Mouse (Mus musculus) ES-Bruce4 (cell line): ENCODE data around the gene Mgat3. TPM values are rescaled to one million over a fixed set of nuclear protein-coding genes. Genes with fewer than 3 reads are reported as not detected.

ENCODE experiments used
- H3K27ac ChIP-seq: 2 replicates; pipeline ENCODE4 v1.5.1; 2012; ENCODE audit warnings: low read length, inconsistent platforms; ENCODE audit not compliant: insufficient read depth
- H3K27me3 ChIP-seq: 2 replicates; pipeline ENCODE4 v1.6.1; 2012; ENCODE audit warnings: mild to moderate bottlenecking, low read length, inconsistent platforms; ENCODE audit not compliant: control insufficient read depth, poor library complexity, insufficient read depth, severe bottlenecking
- H3K36me3 ChIP-seq: 2 replicates; pipeline ENCODE4 v1.6.1; 2012; ENCODE audit warnings: inconsistent platforms, mild to moderate bottlenecking, low read length, moderate library complexity; ENCODE audit not compliant: control insufficient read depth, poor library complexity, insufficient read depth, severe bottlenecking
- H3K4me1 ChIP-seq: one replicate; pipeline ENCODE4 v1.8.1; 2011; ENCODE audit warnings: low read length; ENCODE audit not compliant: control insufficient read depth, insufficient read depth
- H3K4me3 ChIP-seq: 2 replicates; pipeline ENCODE4 v1.5.1; 2011; ENCODE audit warnings: low read depth, mild to moderate bottlenecking, low read length
- H3K9ac ChIP-seq: 2 replicates; pipeline ENCODE4 v1.6.1; 2012; ENCODE audit warnings: low read depth, mild to moderate bottlenecking, inconsistent platforms; ENCODE audit not compliant: poor library complexity, severe bottlenecking
- H3K9me3 ChIP-seq: replicated peaks from 2 replicates; pipeline ENCODE4 v1.6.1; 2012; ENCODE audit warnings: mild to moderate bottlenecking, low read length, inconsistent platforms; ENCODE audit not compliant: control insufficient read depth, poor library complexity, insufficient read depth, severe bottlenecking
- CTCF ChIP-seq: IDR thresholded peaks from one replicate; pipeline ENCODE4 v1.8.1; 2011; ENCODE audit warnings: low read depth, low read length
- EP300 ChIP-seq: IDR thresholded peaks from 2 replicates; pipeline ENCODE4 v1.6.1; 2011; ENCODE audit warnings: low read depth, low read length; ENCODE audit not compliant: insufficient read depth
- POLR2A ChIP-seq: IDR thresholded peaks from one replicate; pipeline ENCODE4 v1.8.1; 2011; ENCODE audit warnings: low read length; ENCODE audit not compliant: insufficient read depth
- polyA plus RNA-seq: library from polyadenylated mRNA; stranded (reverse); fragments of >200 nt; gene quantifications from 2 replicates; pipeline ENCODE4 v1.2.4, GENCODE M21; 2011; ENCODE audit warnings: low read depth; ENCODE audit not compliant: missing spikeins, insufficient read depth, insufficient read length

Gene Mgat3
- polyA plus RNA-seq, 1 experiment = 6.2 TPM

- no peak overlapping the region for H3K4me3 ChIP-seq
- no peaks in the 10 kb centered on the region for H3K4me1 ChIP-seq
- TF ChIP-seq EP300 = no peak
- no peak for TF ChIP-seq CTCF
- no peak for TF ChIP-seq POLR2A
- no peaks in the 10 kb centered on the region for H3K9me3 ChIP-seq
- H3K9ac ChIP-seq = no peak overlapping the region
- no peaks in the 10 kb centered on the region for H3K36me3 ChIP-seq
- no peaks in the 10 kb centered on the region for H3K27me3 ChIP-seq
- no peak overlapping the region for H3K27ac ChIP-seq
Measured at GRCm38 (mm10) chr15:80202111-80202775, 28.7 kb downstream of the Mgat3 start.

- H3K4me3 ChIP-seq = no peak overlapping the region
- no peaks in the 10 kb centered on the region for H3K27me3 ChIP-seq
- TF ChIP-seq POLR2A (no peak), CTCF (no peak), EP300 (no peak)
- H3K27ac ChIP-seq = no peak overlapping the region
- no peak overlapping the region for H3K9ac ChIP-seq
- H3K4me1 ChIP-seq = no peaks in the 10 kb centered on the region
- H3K9me3 ChIP-seq = no peaks in the 10 kb centered on the region
- no peaks in the 10 kb centered on the region for H3K36me3 ChIP-seq
Measured at GRCm38 (mm10) chr15:80203406-80203805, 29.9 kb downstream of the Mgat3 start.

- H3K36me3 ChIP-seq = no peaks in the 10 kb centered on the region
- TF ChIP-seq EP300 = no peak
- no peak for TF ChIP-seq CTCF
- no peak for TF ChIP-seq POLR2A
- H3K27me3 ChIP-seq = no peaks in the 10 kb centered on the region
- H3K4me1 ChIP-seq = no peaks in the 10 kb centered on the region
- H3K4me3 ChIP-seq = no peak overlapping the region
- H3K9ac ChIP-seq = no peak overlapping the region
- no peak overlapping the region for H3K27ac ChIP-seq
- no peaks in the 10 kb centered on the region for H3K9me3 ChIP-seq
Measured at GRCm38 (mm10) chr15:80206057-80206565, 32.6 kb downstream of the Mgat3 start.

- no peak overlapping the region for H3K9ac ChIP-seq
- H3K27ac ChIP-seq = no peak overlapping the region
Measured at GRCm38 (mm10) chr15:80208446-80208845, 34.9 kb downstream of the Mgat3 start.

DNA sequence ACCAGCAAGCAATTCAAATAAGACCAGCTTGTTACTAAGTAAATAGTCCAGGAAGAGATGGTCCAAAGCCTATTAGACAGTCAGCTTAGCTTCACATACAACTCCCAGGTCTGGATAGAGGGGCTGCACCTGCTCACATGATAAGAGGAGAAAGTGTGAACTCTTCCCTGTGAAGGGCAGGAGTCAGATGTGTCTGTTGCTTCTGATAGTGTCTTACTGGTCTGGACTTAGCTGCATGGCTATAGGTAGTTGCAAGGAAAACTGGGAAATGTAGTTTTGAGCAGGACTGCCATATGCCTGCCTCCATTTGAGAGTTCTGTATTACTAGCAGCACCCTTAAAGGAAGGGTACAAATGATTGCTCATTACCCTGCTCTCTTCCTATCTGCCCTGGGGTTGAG is 40.2 kb downstream of the Mgat3 start:
- Histone ChIP-seq H3K4me3 (no peak overlapping the region), H3K9me3 (no peaks in the 10 kb centered on the region), H3K27ac (no peak overlapping the region), H3K27me3 (no peaks in the 10 kb centered on the region), H3K36me3 (no peaks in the 10 kb centered on the region), H3K4me1 (peaks cover 5% of the 10 kb centered on the region), H3K9ac (no peak overlapping the region)
- TF ChIP-seq EP300 (no peak), POLR2A (no peak), CTCF (no peak)

More at GRCm38 (mm10) chr15:80208446-80208845, 34.9 kb downstream of the Mgat3 start:
- Histone ChIP-seq H3K4me1 (no peaks in the 10 kb centered on the region), H3K36me3 (no peaks in the 10 kb centered on the region), H3K4me3 (no peak overlapping the region), H3K27me3 (no peaks in the 10 kb centered on the region), H3K9me3 (no peaks in the 10 kb centered on the region)
- no peak for TF ChIP-seq CTCF
- no peak for TF ChIP-seq EP300
- TF ChIP-seq POLR2A = no peak

GRCm38 (mm10) chr15:80215716-80216479 is 42.4 kb downstream of the Mgat3 start:
- Histone ChIP-seq H3K36me3 (no peaks in the 10 kb centered on the region), H3K27me3 (no peaks in the 10 kb centered on the region), H3K27ac (no peak overlapping the region), H3K9me3 (no peaks in the 10 kb centered on the region), H3K4me3 (0 out of 2 replicates have a peak overlapping the region, but pooled peaks have one; percentile 9), H3K9ac (no peak overlapping the region), H3K4me1 (peaks cover 5% of the 10 kb centered on the region)
- TF ChIP-seq CTCF (peak; percentile 62), POLR2A (no peak)
